Mouse (Mus musculus) lung, postnatal 0 days (tissue): ENCODE results near the gene Rab28.
"Not testable (repeated sequence)": the region's sequence is repeated elsewhere in the genome, so short reads cannot be mapped to it uniquely, and the experiment has no call there.

Source experiments
- CTCF ChIP-seq: IDR thresholded peaks from 2 replicates; pipeline ENCODE4 v1.5.1; 2016; ENCODE audit warnings: antibody characterized with exemption, mild to moderate bottlenecking
- EP300 ChIP-seq: IDR thresholded peaks from 2 replicates; pipeline ENCODE4 v1.6.1; 2016; ENCODE audit warnings: antibody characterized with exemption, mild to moderate bottlenecking, control low read depth

GRCm38 (mm10) chr5:41701085-41701484, 6.9 kb downstream of the Rab28 start:
- TF ChIP-seq CTCF, EP300: not testable (repeated sequence)
